Mouse (Mus musculus): ENCODE data around the gene Sec22b. TPM values are rescaled to one million over a fixed set of nuclear protein-coding genes. Genes with fewer than 3 reads are reported as not detected.

Gene Sec22b
- total RNA-seq, 2 experiments from 2014 or later = 49.6 to 54.1 TPM

DNA sequence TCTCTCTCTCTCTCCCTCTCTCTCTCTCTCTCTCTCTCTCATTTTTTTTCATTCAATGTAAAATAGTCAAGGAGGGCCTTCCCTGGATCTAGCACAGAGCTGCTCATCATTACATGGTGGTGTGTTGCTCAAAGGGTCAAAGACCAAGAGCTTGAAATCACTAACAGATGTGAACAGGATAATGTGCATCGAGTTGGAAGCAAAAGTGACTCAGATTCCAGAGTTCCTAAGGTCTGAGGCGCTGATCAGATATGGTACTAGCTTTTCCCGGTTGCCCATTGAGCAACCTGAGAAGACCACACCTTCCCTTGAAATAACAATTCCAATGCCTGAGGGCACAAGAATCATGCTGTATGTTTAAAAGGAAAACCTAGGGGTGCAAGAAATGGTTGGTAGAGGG is 2.6 kb upstream of the Sec22b start:
- intact Hi-C loops (cut with DNase I) = no loop called here
- no peak for DNase-seq

DNA sequence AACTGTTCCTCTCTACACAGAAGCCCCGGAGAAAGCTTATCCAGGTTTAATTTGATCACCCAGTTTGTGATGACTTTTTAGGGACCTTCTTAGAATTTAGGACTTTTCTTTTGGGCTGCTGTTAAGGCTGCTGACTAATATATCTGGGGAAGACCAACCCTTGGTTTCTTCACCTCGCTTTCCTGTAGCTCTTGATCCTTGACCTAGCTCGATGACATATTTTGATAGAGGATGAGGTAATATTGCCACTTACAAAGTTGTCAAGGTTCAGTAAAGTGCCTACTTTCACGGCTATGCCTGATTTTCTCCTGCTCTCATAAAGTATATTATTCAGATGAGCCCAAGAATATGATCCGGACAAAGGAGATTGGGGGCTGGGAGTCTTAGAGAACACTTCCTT is 596 bp downstream of the Sec22b start:
- intact Hi-C loops (cut with DNase I) = no loop called here
- no peak for DNase-seq

DNA sequence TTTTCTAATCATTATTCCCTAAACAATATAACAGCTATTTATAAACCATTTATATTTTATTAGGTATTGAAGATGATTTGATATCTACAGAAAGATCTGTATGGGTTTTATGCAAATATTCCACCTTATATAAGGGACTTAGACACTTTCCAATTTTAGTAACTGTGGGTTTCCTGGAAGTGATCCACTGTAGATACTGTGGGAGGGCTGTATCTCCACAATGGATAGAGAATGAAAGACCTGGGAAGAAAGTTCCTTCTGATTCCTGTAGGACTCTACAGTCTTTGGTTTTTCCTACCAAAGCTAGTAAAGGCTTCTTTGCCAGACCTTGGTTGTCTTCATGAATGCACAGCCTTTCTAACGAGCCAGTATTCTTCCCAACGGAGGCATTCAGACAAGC is 8.7 kb downstream of the Sec22b start:
- intact Hi-C loops (cut with DNase I) = no loop called here
- no peak for DNase-seq

DNA sequence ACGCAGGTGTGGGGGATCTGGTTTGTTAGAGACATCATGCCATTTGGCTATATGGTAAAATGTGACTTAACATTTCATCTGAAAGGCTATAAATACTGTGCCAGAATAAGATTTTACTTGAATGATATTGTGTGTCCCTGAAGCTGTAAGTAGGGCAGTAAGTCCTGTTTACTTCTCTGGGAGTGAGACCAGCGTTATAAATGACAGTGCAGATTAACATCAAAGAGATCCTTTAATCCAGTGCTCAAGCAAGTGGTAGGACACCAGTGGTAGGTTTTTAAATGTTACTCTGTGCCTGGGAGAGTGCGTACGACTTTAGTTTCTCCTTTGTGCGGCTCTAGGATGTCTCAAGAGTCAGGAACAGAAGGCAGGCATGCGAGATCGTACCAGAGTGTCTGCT is 10.1 kb downstream of the Sec22b start:
- DNase-seq = no peak
- intact Hi-C loops (cut with DNase I) = no loop called here

DNA sequence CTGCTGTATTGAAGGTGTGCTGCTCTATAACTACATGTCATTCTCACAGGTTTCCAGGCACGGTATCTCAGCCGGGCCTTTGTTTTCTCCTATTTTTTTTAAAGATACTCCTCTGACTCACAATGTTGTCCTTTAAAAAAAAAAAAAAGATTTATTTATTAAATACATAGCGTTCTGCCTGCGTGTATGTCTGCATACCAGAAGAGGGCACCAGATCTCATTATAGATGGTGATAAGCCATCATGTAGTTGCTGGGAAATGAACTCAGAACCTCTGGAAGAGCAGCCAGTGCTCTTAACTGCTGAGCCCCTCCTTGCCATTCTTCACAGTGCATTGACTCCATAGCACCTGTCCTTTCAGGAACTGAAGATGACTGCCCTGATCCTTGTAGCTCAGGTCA is 14.1 kb downstream of the Sec22b start:
- intact Hi-C loops (cut with DNase I) = no loop called here
- DNase-seq = no peak

DNA sequence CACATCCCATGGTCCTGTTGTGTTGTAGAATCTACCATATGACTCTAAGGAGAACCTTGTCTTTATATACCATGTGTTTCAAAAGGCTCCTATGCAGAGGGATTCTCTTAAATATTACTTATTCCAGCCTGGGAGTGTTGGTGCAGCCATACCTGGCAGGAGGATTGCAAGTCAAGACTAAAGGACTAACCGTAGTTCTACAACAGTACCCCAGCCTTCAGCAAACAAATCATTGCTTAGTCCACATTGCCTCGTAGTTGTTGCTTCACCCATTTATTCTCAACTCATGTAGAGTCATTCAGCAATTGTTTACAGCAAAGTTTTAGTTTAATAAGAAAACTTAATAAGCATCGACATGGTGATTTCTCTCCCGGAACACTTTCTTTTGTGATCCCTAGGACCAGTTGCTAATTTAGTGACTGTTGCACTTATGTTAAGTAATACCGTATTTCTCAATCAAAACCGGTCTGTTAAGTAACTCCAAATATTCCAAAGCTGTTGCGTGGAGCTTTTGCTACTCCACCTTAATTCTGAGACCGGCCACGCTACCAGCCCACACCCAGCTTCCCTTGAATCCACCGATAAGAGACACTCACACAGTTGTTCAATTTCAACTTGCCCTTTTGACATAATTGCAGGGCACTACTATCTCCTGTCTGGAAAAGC is 18.0 kb downstream of the Sec22b start:
- intact Hi-C loops (cut with DNase I) = no loop called here

DNA sequence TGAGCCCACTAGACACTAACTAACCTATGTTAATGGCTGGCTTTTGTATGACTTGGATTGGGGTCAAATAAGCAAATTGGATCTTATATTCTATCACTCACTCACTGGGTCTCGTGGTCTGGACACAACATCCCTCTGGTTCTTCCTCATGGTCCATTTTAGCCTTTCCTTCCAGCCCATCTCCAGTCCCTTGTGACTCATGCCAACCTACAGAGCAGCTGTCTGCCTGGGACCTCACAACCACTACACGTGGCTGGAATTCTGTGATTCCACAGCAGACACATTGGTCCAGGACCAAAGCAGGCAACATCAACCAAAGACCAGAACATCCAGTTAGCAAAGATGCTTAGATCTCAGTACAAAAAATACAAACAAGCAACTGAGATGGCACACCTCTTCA is 24.3 kb downstream of the Sec22b start:
- no peak for DNase-seq
- intact Hi-C loops (cut with DNase I) = loop anchor here (5.0 kb wide), 3 partner anchors 87 to 387 kb away; partner anchors contain the start of gene Notch2

More for the DNA sequence above, 18.0 kb downstream of the Sec22b start:
- no peak for DNase-seq

DNA sequence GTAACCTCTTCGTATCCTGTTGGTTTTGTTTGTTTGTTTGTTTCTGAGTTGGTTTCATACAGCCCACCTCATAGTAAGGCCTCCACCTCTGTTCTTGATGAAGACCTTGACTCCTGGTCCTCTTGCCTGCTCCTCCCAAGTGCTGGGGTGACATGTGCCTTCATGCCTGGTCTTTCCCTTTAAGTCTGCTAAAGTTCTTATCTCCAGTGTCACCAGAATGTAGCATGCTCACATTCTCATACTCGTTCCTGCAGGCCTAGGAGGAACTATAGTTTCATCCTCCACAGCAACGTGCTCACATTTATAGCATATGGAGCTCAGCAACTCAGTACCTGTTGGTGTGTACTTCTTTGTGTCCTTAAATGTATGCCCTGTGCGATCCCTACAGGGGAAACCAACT is 26.3 kb downstream of the Sec22b start:
- no peak for DNase-seq
- intact Hi-C loops (cut with DNase I) = loop anchor here (5.0 kb wide), 3 partner anchors 85 to 385 kb away; partner anchors contain the start of gene Notch2

DNA sequence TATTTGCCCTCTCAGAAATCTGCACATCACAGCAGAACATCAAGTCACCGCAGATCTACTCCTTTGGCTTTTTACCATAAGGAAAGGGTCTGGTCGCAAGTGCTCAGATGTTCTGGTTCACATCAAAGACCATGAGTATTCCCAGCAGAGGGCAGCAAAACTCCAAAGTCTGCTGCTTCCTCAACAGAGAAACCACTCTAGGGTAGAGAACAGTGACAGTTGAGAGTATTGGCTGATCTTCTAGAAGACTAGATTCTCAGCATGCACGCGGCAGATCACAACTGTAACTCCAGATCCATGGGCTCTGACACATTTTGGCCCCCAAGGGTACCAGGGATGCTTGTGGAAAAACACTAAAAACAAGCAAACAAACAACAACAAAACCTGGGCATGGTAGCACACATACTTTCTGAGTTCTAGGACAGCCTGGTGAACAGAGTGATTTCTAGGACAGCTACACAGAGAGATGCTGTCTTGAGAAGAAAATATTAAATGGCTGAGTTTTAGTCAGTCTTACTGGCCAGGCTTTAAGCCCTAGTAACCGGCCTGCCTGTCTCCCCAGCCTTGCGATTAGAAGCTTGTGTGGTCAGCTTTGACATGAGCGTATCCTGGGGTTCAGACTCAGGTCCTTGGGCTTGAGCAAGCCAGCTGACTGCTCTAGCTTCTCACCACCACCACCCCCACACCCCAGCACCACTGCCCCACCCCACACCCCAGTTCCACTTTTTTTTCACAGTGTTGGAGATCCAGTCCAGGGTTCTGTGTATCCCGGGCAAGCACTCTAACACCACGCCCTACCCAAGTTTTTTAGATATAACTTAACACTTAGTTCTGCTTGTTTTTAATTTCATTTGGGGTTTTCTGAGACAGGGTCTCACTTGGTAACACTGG is 28.2 kb downstream of the Sec22b start:
- intact Hi-C loops (cut with DNase I) = loop anchor here (1.0 to 5.0 kb wide), 4 partner anchors 83 to 383 kb away; partner anchors contain the start of gene Notch2

DNA sequence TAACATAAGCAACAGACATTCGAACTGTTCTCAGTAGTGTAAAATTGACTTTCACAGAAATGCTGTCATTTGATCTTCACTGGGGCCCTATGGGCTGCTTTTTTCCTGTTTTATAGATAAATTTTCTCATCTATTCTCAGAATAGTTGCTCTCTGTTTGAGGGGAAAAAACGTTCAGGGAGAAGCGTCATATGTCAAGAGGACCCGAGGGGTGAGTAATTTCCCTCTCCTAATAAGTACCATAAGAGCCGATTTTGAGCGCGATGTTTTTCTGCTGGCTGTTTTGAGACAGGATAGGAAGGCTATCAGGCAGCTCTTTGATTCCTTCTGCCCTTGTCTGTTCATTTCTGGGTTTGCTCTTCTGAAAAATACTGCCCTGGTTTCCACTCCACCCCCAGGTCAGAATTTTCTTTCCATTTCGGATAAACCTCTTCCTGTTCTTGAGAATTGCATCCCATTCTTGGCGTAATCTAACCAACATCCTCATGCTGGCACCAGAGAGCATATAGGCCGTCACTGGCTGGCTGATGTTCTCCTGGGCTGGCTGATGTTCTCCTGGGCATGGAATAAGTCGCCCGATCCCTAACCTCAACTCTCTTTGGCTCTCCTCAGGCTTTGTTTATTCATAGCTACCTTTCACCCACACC is 29.3 kb downstream of the Sec22b start:
- DNase-seq = peak; percentile 24
- intact Hi-C loops (cut with DNase I) = loop anchor here (5.0 kb wide), 1 partner anchor 107 kb away; no protein-coding TSS in a partner anchor

More for the DNA sequence above, 28.2 kb downstream of the Sec22b start:
- peak; percentile 87 to 92 for DNase-seq

DNA sequence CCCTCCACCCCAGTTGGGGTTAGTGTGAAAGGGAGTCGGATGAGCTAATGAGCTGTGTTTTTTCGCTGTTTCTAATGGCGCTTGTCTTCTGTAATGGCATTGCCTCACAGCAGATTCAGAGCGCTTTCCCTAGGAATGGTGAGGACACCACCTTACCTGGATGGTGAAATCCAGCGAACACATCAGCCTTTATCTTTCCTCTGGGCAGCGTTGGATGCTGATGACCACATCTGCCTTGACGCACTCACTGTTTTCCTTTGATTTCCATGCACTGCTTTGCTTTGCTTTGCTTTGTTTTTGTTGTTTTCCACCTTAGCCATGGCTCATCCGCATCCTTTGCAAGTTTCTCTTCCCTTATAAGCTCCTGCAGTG is 29.8 kb downstream of the Sec22b start:
- intact Hi-C loops (cut with DNase I) = loop anchor here (5.0 kb wide), 1 partner anchor 107 kb away; no protein-coding TSS in a partner anchor

DNA sequence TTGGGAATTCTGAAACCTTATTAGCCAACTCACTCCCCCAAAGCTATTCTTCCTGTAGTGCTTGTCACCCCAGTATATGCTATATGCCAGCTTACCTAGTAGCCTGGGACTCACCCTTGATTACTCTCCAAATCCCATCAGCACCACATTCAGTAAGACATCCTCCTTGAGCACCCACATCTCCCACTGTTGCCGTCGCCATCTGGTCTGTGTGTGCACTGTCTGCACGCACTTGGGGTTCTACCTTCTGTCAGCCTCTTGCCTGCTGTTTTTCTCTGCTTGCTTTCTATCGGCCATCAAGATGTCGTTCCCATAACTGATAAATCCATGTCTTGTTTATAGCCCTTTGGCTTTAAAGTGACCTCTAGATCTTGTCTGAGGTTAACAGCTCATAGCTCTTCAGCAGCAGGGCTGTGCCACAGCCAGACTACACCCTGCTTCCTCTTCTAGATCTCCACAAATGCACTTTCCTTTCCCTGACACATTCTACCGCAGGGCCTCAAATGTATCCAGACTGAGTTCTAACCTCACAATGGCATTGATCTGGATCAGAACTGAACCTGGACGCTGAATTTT is 30.4 kb downstream of the Sec22b start:
- intact Hi-C loops (cut with DNase I) = loop anchor here (5.0 kb wide), 1 partner anchor 106 kb away; no protein-coding TSS in a partner anchor
- DNase-seq = no peak

More for the DNA sequence above, 29.8 kb downstream of the Sec22b start:
- no peak for DNase-seq

DNA sequence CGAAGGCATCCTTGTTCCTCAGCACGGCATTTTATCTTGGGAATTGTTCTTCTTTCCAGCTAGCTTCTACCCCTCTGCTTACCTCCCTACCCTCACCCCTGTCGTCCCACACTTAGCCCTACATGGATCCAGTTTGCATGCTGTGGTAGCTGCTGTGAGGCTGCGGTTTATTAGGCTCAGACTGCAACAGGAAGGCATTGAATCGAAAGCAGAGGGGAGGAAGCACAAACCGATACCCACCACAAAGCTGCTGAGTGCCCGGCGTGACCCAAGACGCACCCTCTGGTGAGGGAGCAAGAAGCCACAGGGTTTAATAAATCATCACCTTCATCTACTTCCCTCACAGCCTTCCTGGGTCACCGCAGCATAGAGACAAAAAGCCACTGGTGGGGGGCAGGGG is 31.1 kb downstream of the Sec22b start:
- DNase-seq = no peak
- intact Hi-C loops (cut with DNase I) = loop anchor here (5.0 kb wide), 1 partner anchor 105 kb away; no protein-coding TSS in a partner anchor

DNA sequence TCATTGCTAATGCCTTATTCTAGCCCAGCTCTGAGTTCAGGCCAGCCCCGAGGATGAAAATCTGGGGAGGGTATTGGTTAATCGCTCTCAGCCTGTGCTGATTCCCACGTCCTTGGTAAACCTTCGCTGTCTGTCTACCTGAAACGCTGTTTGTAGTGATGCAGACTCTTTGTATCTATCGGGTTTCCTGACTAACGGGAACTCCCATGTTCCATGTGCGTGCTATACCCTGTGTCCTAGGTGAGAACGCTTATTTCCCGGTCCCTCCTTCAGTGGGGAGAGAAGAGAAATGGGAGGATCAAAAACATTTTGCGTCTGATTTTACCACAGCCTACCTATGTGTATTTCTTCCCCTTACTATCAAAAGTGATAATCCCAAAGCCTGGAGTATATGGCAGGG is 31.8 kb downstream of the Sec22b start:
- no peak for DNase-seq
- intact Hi-C loops (cut with DNase I) = loop anchor here (5.0 kb wide), 1 partner anchor 105 kb away; no protein-coding TSS in a partner anchor

DNA sequence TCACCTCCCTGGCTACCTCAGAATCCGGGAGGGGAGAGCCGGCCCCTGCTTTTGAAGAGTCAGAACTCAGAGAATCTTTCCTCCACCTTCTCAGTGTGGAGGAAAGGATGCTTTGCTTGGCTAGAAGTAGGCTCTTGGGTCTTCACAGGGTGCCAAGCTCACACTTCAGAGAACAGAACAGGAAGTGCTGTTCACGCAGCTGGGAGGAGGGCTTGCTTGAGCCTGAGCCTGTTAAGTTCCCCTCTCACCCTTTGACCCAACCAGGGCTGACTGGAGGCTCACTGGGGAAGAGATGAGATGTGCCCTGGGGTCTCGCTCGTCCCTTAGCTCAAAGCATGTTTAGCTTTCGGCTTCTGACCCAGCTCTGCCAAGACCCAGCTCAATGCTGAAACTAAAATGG is 32.3 kb downstream of the Sec22b start:
- no peak for DNase-seq
- intact Hi-C loops (cut with DNase I) = loop anchor here (5.0 kb wide), 1 partner anchor 104 kb away; no protein-coding TSS in a partner anchor

DNA sequence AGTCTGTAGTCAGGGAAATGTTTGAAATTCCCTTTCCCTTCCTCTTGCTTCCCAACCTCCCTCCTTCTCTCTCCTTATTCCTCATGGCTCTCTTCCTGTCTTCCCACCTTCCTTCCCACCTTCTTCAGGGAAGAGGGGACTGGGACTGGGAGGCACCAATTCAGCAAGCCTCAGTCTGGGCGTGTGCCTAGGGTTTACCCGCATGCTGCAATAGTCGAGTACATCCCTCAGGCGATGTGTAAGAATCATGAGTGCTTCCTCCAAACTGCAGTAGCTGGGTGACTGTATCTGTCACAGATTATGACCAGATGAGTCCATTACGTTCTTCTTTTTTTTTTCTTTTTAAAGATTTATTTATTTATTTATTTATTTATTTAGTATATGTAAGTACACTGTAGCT is 32.8 kb downstream of the Sec22b start:
- intact Hi-C loops (cut with DNase I) = loop anchor here (5.0 kb wide), 1 partner anchor 103 kb away; no protein-coding TSS in a partner anchor
- no peak for DNase-seq

DNA sequence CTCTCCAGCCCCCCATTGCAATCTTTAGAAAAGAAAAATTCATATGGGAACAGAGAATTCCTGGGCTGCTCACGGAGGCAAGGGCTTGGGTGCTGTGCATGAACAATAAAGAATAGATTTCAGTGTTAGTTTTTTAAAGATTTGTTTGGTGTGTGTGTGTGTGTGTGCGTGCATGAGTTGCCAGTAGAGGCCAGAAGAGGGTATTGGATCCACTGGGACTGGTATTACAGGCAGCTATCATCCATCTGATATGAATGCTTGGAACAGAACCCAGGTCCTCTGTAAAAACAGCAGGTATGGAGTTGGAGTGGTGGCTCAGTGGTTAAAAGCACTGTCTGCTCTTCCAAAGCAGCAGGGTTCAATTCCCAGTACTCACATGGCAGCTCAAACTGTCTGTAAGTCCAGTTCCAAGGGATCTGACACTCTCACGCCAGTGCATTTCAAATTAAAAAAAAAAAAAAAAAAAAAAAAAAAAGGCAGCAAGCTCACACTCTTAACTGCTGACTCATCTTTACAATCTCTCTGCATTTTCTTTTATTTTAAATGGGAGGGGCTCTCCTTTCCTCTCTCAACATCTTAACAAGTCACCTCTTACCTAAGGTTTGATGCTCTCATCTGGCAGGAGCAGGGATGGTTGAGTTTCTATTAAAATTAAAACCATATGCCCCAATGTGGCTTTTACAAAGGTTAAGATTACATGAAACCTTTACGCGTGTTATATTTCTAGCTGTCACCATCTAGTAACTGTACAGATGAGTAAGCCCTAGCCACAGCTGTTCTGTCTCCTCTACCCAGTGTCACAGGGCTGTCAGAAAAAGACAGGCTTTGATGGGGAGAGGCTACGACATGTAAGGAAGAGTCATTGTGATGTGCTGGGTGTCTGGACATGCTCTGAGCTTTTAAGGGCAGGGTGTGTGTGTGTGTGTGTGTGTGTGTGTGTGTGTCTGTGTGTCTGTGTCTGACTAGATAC is 33.6 kb downstream of the Sec22b start:
- intact Hi-C loops (cut with DNase I) = loop anchor here (5.0 kb wide), 1 partner anchor 103 kb away; no protein-coding TSS in a partner anchor
- no peak for DNase-seq

DNA sequence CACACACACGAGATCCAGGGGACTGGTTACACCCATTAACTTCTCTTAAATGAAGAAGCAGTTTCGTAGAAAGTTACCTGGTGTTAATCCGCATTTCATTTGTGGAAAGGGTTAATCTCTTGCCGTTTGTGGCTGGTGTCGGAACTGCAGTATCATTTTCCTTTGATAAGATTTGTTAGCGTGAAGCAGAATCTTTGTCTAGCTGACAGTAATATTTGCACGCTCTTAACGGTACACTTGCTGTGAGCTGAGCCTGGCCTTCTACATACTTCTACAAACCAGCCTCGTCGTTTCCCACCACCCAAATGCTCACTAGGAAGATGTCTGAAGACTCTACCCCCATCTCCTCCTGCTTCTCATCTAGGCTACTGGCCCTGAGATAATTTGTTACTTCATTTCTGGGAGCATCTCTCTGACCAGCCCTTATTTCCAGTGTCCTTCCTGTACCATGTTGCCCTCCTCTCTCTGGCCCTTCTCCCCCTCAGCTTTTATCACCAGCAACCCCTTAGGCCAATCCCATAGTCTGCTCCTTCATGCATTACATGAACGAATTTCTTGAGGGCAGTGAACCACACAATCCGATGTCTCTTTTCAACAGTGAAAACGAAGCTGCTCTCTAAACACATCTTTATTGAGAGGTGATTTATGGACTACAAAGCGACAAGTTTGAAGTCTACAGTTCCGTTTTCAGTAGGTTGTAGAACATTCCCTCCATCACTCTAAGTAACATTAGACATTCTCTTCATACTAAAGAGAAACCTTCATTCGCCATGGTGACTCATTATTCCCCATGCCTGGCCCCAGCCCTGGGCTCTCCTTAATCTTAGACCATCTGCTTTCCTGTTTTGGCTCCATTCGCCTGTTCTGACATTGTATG is 36.3 kb downstream of the Sec22b start:
- intact Hi-C loops (cut with DNase I) = loop anchor here (2.0 kb wide), 1 partner anchor 81 kb away; no protein-coding TSS in a partner anchor
- DNase-seq = no peak
